Mouse (Mus musculus) retina, postnatal 1 day (tissue): Measurements from ENCODE around the gene Lactb.
"Not testable (repeated sequence)": the region's sequence is repeated elsewhere in the genome, so short reads cannot be mapped to it uniquely, and the experiment has no call there.

Experiments used
- DNase-seq: peaks from one replicate; pipeline ENCODE4 v3.0.0-alpha.2; 2012

The Lactb gene

DNA sequence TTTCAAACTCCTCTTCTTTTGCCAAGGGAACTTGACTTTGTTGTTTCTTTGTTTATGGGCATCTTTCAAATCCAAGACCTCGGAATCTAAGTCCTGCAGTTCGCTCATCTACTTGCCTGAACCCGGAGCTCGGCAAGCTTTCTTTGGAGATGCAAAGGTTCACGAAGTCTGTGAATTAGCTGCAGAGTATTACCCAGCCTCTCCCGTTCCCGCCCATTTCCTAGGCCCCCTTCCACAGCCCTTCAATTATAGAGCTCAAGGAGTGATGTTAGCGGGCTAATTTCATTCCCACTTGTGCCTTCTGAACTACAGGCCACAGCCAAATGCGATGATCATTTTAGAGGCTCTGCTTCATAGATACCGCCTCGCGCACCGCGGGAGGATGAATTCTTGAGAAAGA, 55.3 kb downstream of the Lactb start:
- DNase-seq, result no peak

DNA sequence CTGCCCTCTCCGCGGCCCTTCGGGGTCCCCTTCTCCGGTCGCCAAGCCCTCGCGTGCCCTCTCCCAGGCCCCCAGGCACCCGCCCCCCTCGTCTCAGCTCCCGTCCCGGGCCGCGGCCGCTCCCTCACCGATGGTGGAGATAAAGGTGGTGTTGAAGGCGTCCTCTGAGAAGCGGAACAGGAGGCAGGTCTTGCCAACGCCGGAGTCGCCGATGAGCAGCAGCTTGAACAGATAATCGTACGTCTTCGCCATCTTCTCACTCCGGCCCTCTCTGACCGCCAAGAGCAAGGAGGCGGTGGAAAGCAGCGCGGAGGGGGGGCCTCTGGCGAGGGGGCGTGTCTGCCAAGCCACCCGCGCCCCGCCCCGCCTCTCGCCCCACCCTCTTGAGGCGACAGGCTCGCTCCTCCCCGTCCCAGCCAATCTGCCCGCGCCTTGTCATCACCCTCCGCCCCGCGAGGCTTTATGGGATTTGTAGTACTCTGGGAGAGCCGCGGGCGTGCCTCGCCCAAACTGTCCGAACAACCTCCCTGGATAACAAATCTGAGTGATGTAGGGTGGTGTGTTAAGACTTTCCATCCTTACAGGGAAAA, 55.8 kb downstream of the Lactb start, which contains the start of gene Rab8b:
Gene Rab8b, minus strand, starts transcription at position 306 of the 590 bp plus-strand sequence.
- DNase-seq, result peak; percentile 98

DNA sequence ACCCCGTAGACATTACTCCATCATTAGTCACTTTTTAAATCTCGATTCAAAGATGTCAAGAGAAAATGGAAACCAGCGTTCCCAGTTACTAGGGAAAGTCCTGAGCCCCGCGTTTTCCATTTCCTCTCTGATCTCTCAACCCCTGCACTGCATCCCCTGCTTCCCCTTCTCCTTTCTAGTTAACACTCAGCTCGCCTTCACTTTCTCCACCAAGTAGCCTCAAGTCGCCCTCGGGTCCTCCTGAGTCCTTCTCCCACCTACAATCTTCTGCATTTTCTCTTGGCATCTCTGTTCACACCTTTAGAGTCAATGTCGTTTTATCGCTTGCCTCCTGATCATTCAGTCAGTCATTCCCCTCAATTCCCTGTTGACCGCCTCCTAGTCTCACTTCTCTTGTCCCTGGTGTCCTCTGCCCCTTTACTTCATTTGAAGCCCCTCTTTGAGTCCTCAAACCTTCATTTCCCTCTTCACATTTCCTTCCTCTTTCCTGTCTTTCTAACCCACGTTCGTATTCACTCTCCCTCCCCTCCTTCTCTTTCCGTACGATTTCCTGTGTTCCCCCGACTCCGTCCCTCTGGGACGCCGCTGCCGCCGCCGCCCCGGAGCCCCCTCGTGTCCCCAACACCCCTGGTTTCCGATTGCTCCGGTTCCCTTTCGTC, 56.5 kb downstream of the Lactb start:
- DNase-seq, result no peak

DNA sequence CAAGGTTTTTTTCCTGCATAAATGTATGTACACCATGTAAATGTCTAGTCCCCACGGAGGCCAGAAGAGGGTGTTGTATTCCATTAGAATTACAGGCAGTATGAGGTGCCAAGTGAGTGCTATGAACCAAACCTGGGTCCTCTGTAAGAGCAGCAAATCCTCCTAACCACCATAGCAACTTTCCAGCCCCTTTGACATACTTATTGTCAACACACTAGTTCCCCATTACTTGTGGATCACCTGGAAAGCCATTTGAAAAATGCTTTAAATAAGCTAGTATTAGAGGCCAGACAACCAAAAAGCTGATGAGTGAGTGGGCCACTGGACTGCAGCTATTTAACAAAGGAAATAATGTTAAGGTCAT, 57.4 kb downstream of the Lactb start:
- no peak for DNase-seq

DNA sequence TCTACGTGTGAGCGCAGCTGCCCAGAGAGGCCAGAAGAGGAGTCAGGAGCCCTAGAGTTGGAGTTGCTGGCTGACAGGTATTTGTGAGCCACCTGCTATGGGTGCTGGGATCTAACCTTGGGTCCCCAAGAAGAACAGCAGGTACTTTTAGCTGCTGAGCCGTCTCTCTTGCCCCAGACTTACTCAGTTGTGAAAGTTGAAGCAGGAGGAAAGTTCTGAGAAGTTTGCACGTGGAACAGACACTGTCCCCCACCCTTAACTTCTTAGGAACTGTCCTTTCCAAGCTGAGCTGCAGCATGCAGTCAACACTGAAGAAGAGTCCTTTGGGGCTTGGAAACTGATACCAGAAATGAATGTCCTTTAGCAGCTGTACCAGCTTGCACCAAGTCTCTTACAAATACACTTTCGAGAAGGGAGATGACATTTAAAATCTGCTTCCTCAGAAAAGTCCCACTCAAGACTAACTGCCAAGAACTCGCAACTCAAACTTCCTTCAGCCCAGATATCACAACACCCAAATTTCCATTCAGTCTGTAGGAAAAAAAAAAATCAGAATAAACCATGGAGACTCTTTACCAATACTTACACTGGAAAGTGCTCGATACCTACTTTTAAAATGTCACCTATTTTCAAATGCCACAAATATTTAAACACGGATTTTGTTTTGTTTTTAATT, 57.9 kb downstream of the Lactb start:
- no peak for DNase-seq

DNA sequence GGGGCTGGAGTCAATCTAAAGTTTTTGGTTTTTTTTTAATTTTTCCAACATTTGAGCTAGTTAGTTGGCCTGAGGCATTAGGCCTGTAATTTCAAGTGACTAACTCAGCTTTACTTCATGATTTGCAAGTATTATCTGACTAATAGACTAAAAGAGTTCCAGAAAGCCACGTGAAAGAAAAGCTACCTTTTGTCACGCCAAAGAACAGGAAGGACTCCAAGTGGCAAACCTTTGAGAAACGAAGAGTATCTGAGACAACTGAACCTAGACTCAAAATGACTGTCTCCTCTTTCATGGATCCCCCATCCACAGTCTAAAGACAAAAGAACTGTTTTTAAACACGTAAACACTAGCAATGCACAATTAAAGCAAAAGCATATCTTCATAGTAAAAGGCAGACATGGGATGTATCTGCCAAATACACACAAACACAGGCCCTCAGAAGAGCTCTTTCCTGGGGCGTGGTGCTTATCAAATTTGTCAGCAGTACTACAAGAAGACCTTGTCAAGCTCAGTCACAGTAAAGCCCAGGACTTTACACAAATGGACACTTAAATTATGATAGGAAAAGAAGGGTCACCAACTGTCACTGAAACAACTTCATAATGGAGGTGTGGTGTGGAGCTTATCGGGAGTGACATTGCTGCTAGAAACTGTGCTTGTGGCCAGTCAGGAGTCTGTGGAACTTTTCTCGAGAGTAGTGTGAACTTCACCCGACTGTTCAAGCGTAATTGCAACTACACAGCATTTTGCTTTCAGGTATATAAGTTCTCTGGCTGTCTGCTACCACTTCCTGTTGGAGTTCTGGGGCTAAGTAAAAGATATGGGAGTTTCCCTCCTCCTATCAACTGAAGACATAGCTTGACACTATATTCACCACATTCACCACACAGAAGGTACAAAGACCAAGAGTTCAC, 59.2 kb downstream of the Lactb start:
- no peak for DNase-seq

DNA sequence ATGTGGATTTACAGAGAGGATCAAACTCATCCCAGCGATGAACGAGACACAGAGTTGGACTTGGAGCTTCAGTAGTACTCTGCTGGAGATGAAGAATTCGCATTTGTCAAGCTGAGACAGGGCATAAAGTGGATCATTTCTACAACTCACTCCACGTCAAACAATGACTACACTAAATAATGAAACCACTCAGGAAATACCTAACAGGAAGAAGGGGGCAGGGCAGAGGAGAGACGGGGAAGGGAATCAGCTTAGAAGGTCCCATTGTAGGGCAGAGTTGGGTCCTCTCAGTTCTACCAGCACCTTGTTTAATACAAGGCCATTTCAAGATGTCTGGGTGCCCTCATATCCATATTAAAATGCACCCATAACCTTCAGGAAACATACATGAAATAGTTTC, 59.9 kb downstream of the Lactb start:
- no peak for DNase-seq

DNA sequence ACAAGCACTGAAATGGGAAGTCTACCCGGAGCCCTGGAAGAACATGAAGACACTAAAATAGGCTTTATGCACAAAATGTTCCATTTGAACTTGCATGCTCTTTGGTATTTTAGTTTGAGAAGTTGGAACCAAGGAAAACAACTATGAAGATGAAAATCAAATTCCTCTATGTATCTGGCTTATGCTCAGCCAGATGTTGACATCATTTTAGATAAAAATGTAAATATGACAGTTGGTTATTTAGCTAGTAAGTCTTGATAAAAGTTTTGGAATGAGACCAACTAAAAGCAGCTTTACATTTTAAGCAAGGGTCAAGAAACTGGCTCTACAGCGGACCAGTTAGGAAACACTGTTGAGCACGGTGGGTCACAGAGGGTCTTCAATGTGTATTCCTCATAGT, 60.7 kb downstream of the Lactb start:
- no peak for DNase-seq

DNA sequence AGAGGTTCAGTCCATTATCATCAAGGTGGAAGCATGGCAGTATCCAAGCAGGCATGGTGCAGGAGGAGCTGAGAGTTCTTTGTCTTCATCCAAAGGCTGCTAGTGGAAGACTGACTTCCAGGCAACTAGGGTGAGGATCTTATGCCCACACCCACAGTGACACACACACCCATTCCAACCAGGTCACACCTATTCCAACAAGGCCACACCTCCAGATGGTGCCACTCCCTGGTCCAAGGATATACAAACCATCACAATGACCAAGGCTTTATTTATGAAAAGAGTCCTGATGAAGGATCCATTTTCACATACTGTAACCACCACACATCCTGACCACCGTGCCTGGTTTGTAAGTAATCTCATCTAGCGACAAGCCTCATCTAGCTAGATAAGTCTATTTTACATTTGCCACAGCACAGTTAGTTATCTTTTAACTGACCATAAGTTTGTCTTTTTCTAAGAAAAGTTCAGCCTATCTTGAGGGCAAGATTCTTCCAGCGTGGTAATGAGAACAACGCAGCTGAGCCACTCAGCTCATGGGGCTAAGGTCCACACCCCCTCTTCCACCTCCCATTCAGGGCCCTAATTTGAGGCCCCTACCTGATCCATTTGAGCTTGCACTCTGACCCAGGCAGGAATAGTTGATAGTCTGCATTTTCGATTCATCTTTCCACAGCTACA, 61.9 kb downstream of the Lactb start:
- DNase-seq, result not testable (repeated sequence)

DNA sequence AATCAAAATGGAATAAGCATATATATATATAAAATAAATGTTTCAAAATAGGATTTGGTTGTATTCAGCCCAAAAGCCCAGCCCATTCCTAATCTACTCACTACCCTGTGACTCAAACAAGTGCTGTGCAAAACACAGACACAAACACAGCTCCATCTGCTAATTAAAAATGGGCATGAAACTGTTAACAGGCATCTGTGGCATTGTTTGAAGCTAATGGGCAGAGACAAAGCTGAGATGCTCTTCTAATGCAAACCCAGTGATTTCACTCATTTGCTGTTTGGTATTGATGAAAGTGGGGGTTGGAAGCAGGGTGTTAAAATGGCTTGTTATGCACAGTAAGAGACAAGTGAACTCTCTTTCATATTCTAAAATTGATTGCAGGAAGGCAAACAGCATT, 63.0 kb downstream of the Lactb start:
- peak; percentile 81 for DNase-seq

DNA sequence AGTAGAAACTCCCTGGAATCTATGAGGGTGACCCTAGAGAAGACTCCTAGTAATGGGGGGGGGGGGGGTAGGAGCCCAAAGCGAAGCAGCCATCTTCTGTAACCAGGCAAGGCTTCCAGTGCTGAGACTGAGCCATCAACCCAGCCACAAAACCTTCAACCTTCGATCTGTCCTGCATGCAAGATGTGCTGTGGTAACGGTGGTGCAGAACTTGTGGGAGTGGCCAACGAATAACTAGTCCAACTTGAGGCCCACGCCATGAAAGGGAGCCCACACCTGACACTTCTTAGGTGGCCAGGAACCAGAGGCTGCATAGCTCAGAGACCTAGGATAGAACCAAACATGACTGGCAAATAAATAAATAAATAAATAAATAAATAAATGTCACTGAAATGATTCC, 64.6 kb downstream of the Lactb start:
- no peak for DNase-seq

DNA sequence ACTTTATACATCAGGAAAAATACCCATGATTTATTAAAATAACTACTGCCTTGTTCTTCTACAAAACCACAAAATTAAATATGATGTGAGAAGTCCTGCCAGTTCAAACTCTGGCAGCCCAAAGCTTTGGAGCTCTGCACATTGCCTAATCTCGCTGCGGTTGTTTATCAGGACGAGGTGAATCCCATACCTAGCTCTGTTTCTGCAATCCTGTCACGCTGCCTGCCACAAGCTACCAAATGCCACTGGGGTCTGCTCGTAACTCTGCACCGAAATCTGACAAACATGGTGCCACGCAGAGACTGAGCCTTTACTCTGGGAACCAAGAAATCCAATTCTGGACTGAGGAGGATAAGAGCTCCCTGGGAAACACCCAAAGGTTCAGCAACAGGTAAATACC, 65.4 kb downstream of the Lactb start:
- no peak for DNase-seq

DNA sequence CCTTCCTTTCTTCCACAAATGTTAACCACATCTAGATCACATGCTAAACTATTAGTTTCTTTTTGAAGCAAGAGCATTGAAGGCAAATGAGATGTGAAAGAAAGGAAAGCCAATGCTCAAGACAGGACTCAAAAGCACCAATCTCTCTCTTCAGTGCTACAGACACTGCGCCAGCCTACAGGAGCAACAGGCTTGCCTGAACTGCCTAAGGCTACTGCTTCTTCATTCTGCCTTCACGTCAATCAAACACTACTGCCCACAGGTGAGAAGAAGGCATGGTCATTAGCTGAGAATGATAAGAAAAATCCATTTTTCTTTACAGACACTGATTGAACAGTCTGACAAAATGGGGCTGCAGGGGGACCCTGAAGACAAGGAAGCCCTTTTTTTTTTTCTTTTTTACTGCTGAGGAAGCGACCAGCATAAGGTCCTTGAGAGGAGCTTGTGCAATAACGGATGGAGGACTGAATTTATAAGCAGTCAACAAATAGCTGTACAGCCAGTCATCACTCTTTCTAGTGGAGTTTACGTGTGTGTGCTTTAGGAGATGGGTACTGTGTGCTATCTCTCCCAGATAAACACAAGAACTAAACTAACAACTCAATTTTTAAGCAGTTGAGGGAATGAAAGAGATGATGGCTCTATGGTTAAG, 67.4 kb downstream of the Lactb start:
- DNase-seq, result no peak

DNA sequence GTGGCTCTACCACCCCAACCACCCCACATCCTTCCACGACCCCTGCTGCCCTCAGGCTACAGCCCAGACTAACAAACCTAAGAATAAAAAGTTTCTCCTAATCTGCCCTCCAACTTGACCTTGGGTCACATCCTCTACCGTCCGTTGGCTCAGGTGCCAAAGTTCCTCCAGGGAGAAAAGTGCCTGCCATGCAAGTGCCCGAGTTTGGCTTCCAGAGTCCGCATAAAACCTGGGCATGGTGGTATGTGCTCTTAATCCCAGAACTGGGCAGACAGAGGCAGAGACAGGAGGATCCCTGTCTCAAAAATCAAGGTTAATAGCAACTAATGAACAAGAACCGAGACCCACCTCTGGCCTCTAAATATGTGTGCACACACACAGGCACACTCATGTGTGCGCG, 68.2 kb downstream of the Lactb start:
- no peak for DNase-seq

DNA sequence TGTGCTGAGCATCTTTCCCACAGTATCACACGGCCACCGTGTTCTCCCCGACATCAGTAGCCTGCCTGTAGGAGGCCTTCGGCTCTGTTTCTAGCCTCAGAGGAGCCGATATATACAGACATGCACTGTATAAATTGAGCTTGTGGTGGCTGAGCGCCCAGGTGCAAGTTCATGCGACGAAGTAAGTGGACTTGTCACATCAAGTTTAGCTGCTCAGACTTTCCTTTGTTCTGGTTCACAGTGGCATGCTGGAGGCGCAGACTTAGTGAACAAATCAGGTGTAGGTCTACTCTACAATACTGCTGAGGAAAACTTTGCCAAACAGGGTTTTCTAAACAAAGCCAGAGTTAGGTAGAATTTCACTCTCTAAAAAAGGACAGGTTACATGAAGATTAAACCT, 69.3 kb downstream of the Lactb start:
- DNase-seq, result peak; percentile 45
